12 mouse cellular contexts compared by ENCODE assay signal in the genomic region with DNA sequence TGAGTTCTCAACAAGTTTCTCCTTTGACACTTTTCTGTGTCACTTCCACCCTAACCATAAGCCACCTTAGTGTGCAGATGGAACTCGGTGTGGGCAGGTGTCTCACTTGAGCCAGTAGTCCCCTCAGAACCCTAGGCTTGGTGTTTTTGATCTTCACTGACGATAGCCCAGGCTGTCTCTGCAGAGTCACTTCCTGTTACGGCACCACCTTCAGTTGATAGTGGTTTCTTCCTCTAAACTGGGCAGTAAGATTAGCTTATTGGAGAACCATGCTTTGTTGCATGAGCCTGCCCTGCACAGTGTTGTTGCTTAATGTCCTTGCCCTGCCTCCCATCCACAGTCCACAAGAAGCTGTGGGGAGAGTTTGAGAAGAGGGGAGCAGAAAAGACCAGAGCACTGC. TPM values are rescaled to one million over a fixed set of nuclear protein-coding genes. Genes with fewer than 3 reads are reported as not detected.
DNase-seq lines count a peak whose midpoint lies in the region; ATAC-seq and TF ChIP-seq lines count a peak whose summit lies in the region.
"Had no signal": no experiment of that assay in that cellular context is flagged by ENCODE, and none has a peak within 500 bp of the region (broad histone marks: within the 10 kb centered on the region; RNA-seq: fewer than 3 reads in every experiment).

No protein-coding gene starts in this region.

- H3K9me3 ChIP-seq in heart, embryonic 13.5 days = no peaks in the 10 kb centered on the region
- no peaks in the 10 kb centered on the region for H3K9me3 ChIP-seq in G1E (replicated peaks)
- no peaks in the 10 kb centered on the region for H3K9me3 ChIP-seq in neural tube, embryonic 15.5 days (replicated peaks)
- H3K9me3 ChIP-seq: heart, embryonic 10.5 days had no signal

- no peaks in the 10 kb centered on the region for H3K27me3 ChIP-seq in heart, embryonic 13.5 days (replicated peaks)
- no peaks in the 10 kb centered on the region for H3K27me3 ChIP-seq in G1E (ENCODE audit: insufficient read depth, low read length)
- H3K27me3 ChIP-seq in neural tube, embryonic 15.5 days (replicated peaks) = no peaks in the 10 kb centered on the region

- TF ChIP-seq CTCF in G1E (IDR thresholded peaks at IDR 0.05; ENCODE audit: low read depth, low read length) = no peak

- intact Hi-C loops in heart, postnatal 25 days (cut with DNase I) = loop anchor here (5.0 kb wide), 2 partner anchors 43 to 47 kb away; no protein-coding TSS in a partner anchor

- 0 out of 2 replicates have a peak overlapping the region, but pooled peaks have one; percentile 8 for H3K27ac ChIP-seq in heart, embryonic 13.5 days (replicated peaks)
- no peak overlapping the region for H3K27ac ChIP-seq in neural tube, embryonic 15.5 days (replicated peaks)
- H3K27ac ChIP-seq: heart, embryonic 10.5 days had no signal

- no peaks in the 10 kb centered on the region for H3K36me3 ChIP-seq in heart, embryonic 13.5 days
- H3K36me3 ChIP-seq in G1E (replicated peaks) = peaks cover 9% of the 10 kb centered on the region
- no peaks in the 10 kb centered on the region for H3K36me3 ChIP-seq in neural tube, embryonic 15.5 days
- H3K36me3 ChIP-seq: heart, embryonic 10.5 days had no signal

- ATAC-seq in heart, embryonic 13.5 days (ENCODE audit: extremely low read depth, insufficient number of reproducible peaks, low FRiP score, low TSS enrichment) = no peak
- ATAC-seq in G1E (ENCODE audit: extremely low read depth, insufficient number of reproducible peaks, low FRiP score, poor library complexity, severe bottlenecking) = peak; percentile 91
- peak; percentile 95 for ATAC-seq in monocyte, adult 5-6 weeks (replicated peaks; ENCODE audit: insufficient number of reproducible peaks, low FRiP score, low TSS enrichment, poor library complexity, severe bottlenecking)
- ATAC-seq in neural tube, embryonic 15.5 days (ENCODE audit: low FRiP score) = no peak
- ATAC-seq: forebrain, postnatal 0 days had no signal

- no peak for DNase-seq in heart, postnatal 25 days (ENCODE audit: low spot score)
- DNase-seq in G1E (ENCODE audit: low spot score) = peak; percentile 51
- peak; percentile 25 for DNase-seq in liver
- DNase-seq in urinary bladder, postnatal 10 days (ENCODE audit: low spot score) = no peak
- no peak for DNase-seq in frontal cortex, postnatal 36 days (ENCODE audit: low spot score in 2 of 2)
- DNase-seq: forebrain, postnatal 0 days; kidney, adult 2 months; lung, postnatal 4 days had no signal

- H3K4me1 ChIP-seq in heart, embryonic 13.5 days = peaks cover 53% of the 10 kb centered on the region
- peaks cover 70% of the 10 kb centered on the region for H3K4me1 ChIP-seq in G1E (ENCODE audit: insufficient read depth, low read depth, low read length)
- H3K4me1 ChIP-seq in neural tube, embryonic 15.5 days = 0 out of 2 replicates have a peak, but pooled peaks cover 1% of the 10 kb centered on the region

- no peak overlapping the region for H3K4me2 ChIP-seq in heart, embryonic 13.5 days
- H3K4me2 ChIP-seq in neural tube, embryonic 15.5 days = no peak overlapping the region

- no peak overlapping the region for H3K4me3 ChIP-seq in heart, embryonic 13.5 days
- H3K4me3 ChIP-seq in G1E (ENCODE audit: low read depth, low read length) = no peak overlapping the region; the same call in 1 of the 2 replicates
- H3K4me3 ChIP-seq in neural tube, embryonic 15.5 days (replicated peaks) = no peak overlapping the region
- H3K4me3 ChIP-seq: heart, embryonic 10.5 days had no signal

- WGBS in heart, embryonic 13.5 days = 65% methylated on average over 3 of the region's 3 CpGs
- WGBS in neural tube, embryonic 15.5 days = 85% methylated on average over 3 of the region's 3 CpGs

- H3K9ac ChIP-seq in heart, embryonic 13.5 days = no peak overlapping the region
- no peak overlapping the region for H3K9ac ChIP-seq in neural tube, embryonic 15.5 days (replicated peaks)
- H3K9ac ChIP-seq: forebrain, postnatal 0 days had no signal

RNA-seq across cellular contexts. Expression of gene Stim2, which starts 47.2 kb away (rescaled TPM):
- 12.0 and 12.2 TPM in 2 replicates for polyA plus RNA-seq in heart, embryonic 13.5 days (2015; fragmentation: Nextera tagmentation; extraction: Ambion mirVana)
- total RNA-seq in heart, postnatal 25 days (2021) = 10 to 100 TPM; 12.4 to 16.6 TPM
- 12.0 and 16.0 TPM in 2 replicates for total RNA-seq in G1E (2014; fragmentation: Nextera tagmentation)
- total RNA-seq in G1E (2017) = 22.9 and 24.7 TPM in 2 replicates
- polyA plus RNA-seq in G1E (2012) = 6.1 and 11.2 TPM in 2 replicates
- total RNA-seq in monocyte, adult 5-6 weeks (2017) = 49.7 to 63.6 TPM (median 59.8 TPM) in 3 replicates
- 22.1 and 31.3 TPM in 2 replicates for polyA plus RNA-seq in neural tube, embryonic 15.5 days (2015; fragmentation: Nextera tagmentation; extraction: Ambion mirVana)

Comparison
In these comparisons a context has a peak if more than half of its experiments do, and no peak if none do; other contexts are left out.
1. ATAC-seq: peak in G1E (single experiment) and monocyte, adult 5-6 weeks (single experiment); none in heart, embryonic 13.5 days (single experiment) and neural tube, embryonic 15.5 days (single experiment).
2. DNase-seq: peak in G1E (single experiment) and liver (single experiment); none in heart, postnatal 25 days (single experiment), urinary bladder, postnatal 10 days (single experiment) and frontal cortex, postnatal 36 days (0 of 2).